Comparison of ENCODE assay signal across 8 mouse cellular contexts in the genomic region with DNA sequence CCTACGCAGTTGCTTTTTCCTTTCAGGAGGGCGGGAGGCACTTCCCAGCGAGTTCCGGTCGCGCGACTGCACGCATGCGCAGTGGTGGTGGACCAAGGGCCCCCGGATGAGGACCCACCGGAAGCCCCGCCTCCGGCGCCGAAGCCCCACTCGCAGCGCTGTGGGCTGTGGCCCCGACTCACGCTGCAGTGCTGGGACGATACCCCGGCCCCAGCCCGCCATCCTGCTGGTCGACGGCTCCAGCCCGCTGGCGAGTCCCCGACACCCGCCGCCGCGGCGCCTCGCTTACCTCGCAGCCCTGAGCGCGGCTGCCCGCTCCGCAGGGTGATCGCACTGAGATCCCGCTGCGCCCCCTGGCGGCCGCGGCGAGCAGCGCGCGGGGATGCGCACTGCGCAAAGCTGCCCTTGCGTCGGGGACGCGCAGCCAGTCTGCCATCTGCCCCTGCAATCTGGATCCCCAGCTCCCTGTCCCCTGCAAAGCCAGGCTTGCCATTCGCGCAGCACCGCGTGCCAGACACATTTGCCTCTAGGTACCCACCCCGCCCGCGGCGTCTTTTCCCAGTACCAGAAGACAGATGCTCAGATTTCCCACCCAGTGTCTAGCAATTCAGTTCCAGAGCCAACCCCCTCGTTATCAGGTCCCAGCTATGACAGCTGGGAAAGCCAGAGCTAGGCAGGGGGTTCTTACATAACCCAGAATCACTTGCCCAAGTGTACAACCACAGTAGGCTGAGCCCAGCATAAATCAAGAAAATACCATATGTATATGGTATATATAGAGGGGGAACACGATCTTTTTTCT. TPM values are rescaled to one million over a fixed set of nuclear protein-coding genes. Genes with fewer than 3 reads are reported as not detected.
DNase-seq lines count a peak whose midpoint lies in the region; ATAC-seq lines count a peak whose summit lies in the region.

A gene (minus strand): TSS at position 343 of the 802 bp plus-strand sequence.

- DNase-seq in CD4-positive, CD25-positive, alpha-beta regulatory T cell, adult 2 months (ENCODE audit: low read depth, low spot score): peak; percentile 99
- DNase-seq in c-Kit-negative CD71-positive TER-119-positive erythroid progenitor cells, embryonic 14.5 days (ENCODE audit: low read depth, low spot score): peak; percentile 91
- peak; percentile 95 for DNase-seq in forebrain, embryonic 10.5 days (ENCODE audit: extremely low spot score, low spot score)
- DNase-seq in kidney, postnatal 36 days: peak; percentile 97 to 99
- peak; percentile 96 for DNase-seq in telencephalon, adult 2 months (ENCODE audit: low read depth, low spot score)

- WGBS in forebrain, embryonic 10.5 days: under 1% methylated on average over 64 of the region's 64 CpGs
- under 1% methylated on average over 64 of the region's 64 CpGs for WGBS in heart, embryonic 15.5 days
- WGBS in liver, embryonic 15.5 days (ENCODE audit: insufficient replicate concordance): 1% methylated on average over 64 of the region's 64 CpGs
- 1% methylated on average over 64 of the region's 64 CpGs for WGBS in neural tube, embryonic 12.5 days

- peak; percentile 93 for ATAC-seq in heart, embryonic 15.5 days (replicated peaks; ENCODE audit: insufficient number of reproducible peaks, insufficient read depth, low FRiP score, low read depth)
- peak; percentile 91 for ATAC-seq in liver, embryonic 15.5 days (ENCODE audit: insufficient read depth)
- ATAC-seq in neural tube, embryonic 12.5 days (ENCODE audit: low FRiP score, low read depth): peak; percentile 93

- peaks cover 27% of the 10 kb centered on the region for H3K4me1 ChIP-seq in forebrain, embryonic 10.5 days
- H3K4me1 ChIP-seq in heart, embryonic 15.5 days (replicated peaks): peaks cover 8% of the 10 kb centered on the region
- H3K4me1 ChIP-seq in liver, embryonic 15.5 days (replicated peaks): peaks cover 13% of the 10 kb centered on the region
- H3K4me1 ChIP-seq in neural tube, embryonic 12.5 days: peaks cover 11% of the 10 kb centered on the region

- H3K4me3 ChIP-seq in forebrain, embryonic 10.5 days: peak within 1 kb of the TSS; percentile 83
- peak within 1 kb of the TSS; percentile 89 for H3K4me3 ChIP-seq in heart, embryonic 15.5 days
- peak within 1 kb of the TSS; percentile 88 for H3K4me3 ChIP-seq in liver, embryonic 15.5 days (replicated peaks)
- peak within 1 kb of the TSS; percentile 65 for H3K4me3 ChIP-seq in neural tube, embryonic 12.5 days

- no peaks in the 10 kb centered on the region for H3K36me3 ChIP-seq in forebrain, embryonic 10.5 days (replicated peaks)
- H3K36me3 ChIP-seq in heart, embryonic 15.5 days: no peaks in the 10 kb centered on the region
- no peaks in the 10 kb centered on the region for H3K36me3 ChIP-seq in liver, embryonic 15.5 days (replicated peaks)
- no peaks in the 10 kb centered on the region for H3K36me3 ChIP-seq in neural tube, embryonic 12.5 days

- H3K27me3 ChIP-seq in forebrain, embryonic 10.5 days (ENCODE audit: poor library complexity, severe bottlenecking): peaks cover 9% of the 10 kb centered on the region; the same call in 1 of the 2 replicates
- H3K27me3 ChIP-seq in heart, embryonic 15.5 days: no peaks in the 10 kb centered on the region
- no peaks in the 10 kb centered on the region for H3K27me3 ChIP-seq in liver, embryonic 15.5 days
- H3K27me3 ChIP-seq in neural tube, embryonic 12.5 days (replicated peaks): no peaks in the 10 kb centered on the region

- peak within 1 kb of the TSS; percentile 93 for H3K9ac ChIP-seq in heart, embryonic 15.5 days
- peak within 1 kb of the TSS; percentile 87 for H3K9ac ChIP-seq in liver, embryonic 15.5 days
- peak within 1 kb of the TSS; percentile 87 for H3K9ac ChIP-seq in neural tube, embryonic 12.5 days

- H3K9me3 ChIP-seq in forebrain, embryonic 10.5 days: no peaks in the 10 kb centered on the region
- H3K9me3 ChIP-seq in heart, embryonic 15.5 days (replicated peaks): no peaks in the 10 kb centered on the region
- H3K9me3 ChIP-seq in liver, embryonic 15.5 days (replicated peaks): no peaks in the 10 kb centered on the region
- H3K9me3 ChIP-seq in neural tube, embryonic 12.5 days: no peaks in the 10 kb centered on the region

- H3K4me2 ChIP-seq in heart, embryonic 15.5 days: peak within 1 kb of the TSS; percentile 92
- peak within 1 kb of the TSS; percentile 95 for H3K4me2 ChIP-seq in liver, embryonic 15.5 days
- H3K4me2 ChIP-seq in neural tube, embryonic 12.5 days (replicated peaks): peak within 1 kb of the TSS; percentile 75

- H3K27ac ChIP-seq in forebrain, embryonic 10.5 days: peak within 1 kb of the TSS; percentile 100
- peak within 1 kb of the TSS; percentile 100 for H3K27ac ChIP-seq in heart, embryonic 15.5 days
- H3K27ac ChIP-seq in liver, embryonic 15.5 days (replicated peaks): peak within 1 kb of the TSS; percentile 91
- H3K27ac ChIP-seq in neural tube, embryonic 12.5 days: peak within 1 kb of the TSS; percentile 98

RNA-seq across cellular contexts. Expression of the gene that starts here (rescaled TPM):
- 14.4 and 15.5 TPM in 2 replicates for polyA plus RNA-seq in forebrain, embryonic 10.5 days (2016; fragmentation: Nextera tagmentation; extraction: Ambion mirVana)
- 7.4 and 8.5 TPM in 2 replicates for polyA plus RNA-seq in heart, embryonic 15.5 days (2015; fragmentation: Nextera tagmentation; extraction: Ambion mirVana)
- polyA plus RNA-seq in liver, embryonic 15.5 days (2015; fragmentation: Nextera tagmentation; extraction: Ambion mirVana): 2.1 and 2.5 TPM in 2 replicates
- 10.3 TPM in 2 replicates for polyA plus RNA-seq in neural tube, embryonic 12.5 days (2016; fragmentation: Nextera tagmentation; extraction: Ambion mirVana)

Comparison
In these comparisons a context has a peak if more than half of its experiments do, and no peak if none do; other contexts are left out.
1. Peak in every context shown above with its lines: DNase-seq, ATAC-seq, H3K4me3 ChIP-seq and H3K27ac ChIP-seq.